Mouse (Mus musculus) gastrocnemius, adult 8-10 months (tissue): ENCODE results near the gene Ralgps2. TPM values are rescaled to one million over a fixed set of nuclear protein-coding genes. Genes with fewer than 3 reads are reported as not detected.
A peak's percentile ranks its signal among the peaks of the same experiment; 100 is the strongest.

Experiments
- DNase-seq, 2 experiments: peaks; one replicate each; pipeline ENCODE4 v3.0.0; 2022; ENCODE audit warnings: low spot score in 2 of 2
- total RNA-seq, 4 experiments: library from RNA; stranded (reverse); gene quantifications; 2 replicates each; pipeline ENCODE4 v1.2.4; 2022

The Ralgps2 gene
- total RNA-seq, 4 experiments from 2014 or later: 0.44 to 0.94 (median 0.76) TPM

- DNase-seq: no peak
Observed at GRCm38 (mm10) chr1:156909265-156909664, 30.2 kb downstream of the Ralgps2 start.

- DNase-seq: no peak
Observed at GRCm38 (mm10) chr1:156905660-156906059, 33.8 kb downstream of the Ralgps2 start.

GRCm38 (mm10) chr1:156903899-156904298 is 35.5 kb downstream of the Ralgps2 start:
- no peak for DNase-seq

- no peak for DNase-seq
Observed at GRCm38 (mm10) chr1:156901689-156902088, 37.7 kb downstream of the Ralgps2 start.

- no peak for DNase-seq
Observed at GRCm38 (mm10) chr1:156891561-156891960, 47.9 kb downstream of the Ralgps2 start.

- no peak for DNase-seq
Observed at GRCm38 (mm10) chr1:156888830-156889229, 50.6 kb downstream of the Ralgps2 start.

GRCm38 (mm10) chr1:156885879-156886278 is 53.5 kb downstream of the Ralgps2 start:
- no peak for DNase-seq

GRCm38 (mm10) chr1:156884782-156885181 is 54.6 kb downstream of the Ralgps2 start:
- no peak for DNase-seq

- no peak for DNase-seq
Observed at GRCm38 (mm10) chr1:156870616-156871015, 68.8 kb downstream of the Ralgps2 start.

GRCm38 (mm10) chr1:156870028-156870427 is 69.4 kb downstream of the Ralgps2 start:
- no peak for DNase-seq

- DNase-seq: no peak
Observed at GRCm38 (mm10) chr1:156864240-156864639, 75.2 kb downstream of the Ralgps2 start.

GRCm38 (mm10) chr1:156863726-156864125 is 75.7 kb downstream of the Ralgps2 start:
- DNase-seq: no peak

GRCm38 (mm10) chr1:156861475-156862043 is 77.9 kb downstream of the Ralgps2 start:
- no peak for DNase-seq

- DNase-seq: no peak
Observed at GRCm38 (mm10) chr1:156860266-156860665, 79.2 kb downstream of the Ralgps2 start.

GRCm38 (mm10) chr1:156859711-156860250 is 79.6 kb downstream of the Ralgps2 start:
- DNase-seq: no peak

GRCm38 (mm10) chr1:156859156-156859555 is 80.3 kb downstream of the Ralgps2 start:
- no peak for DNase-seq

GRCm38 (mm10) chr1:156856666-156857065 is 82.8 kb downstream of the Ralgps2 start:
- DNase-seq: no peak

GRCm38 (mm10) chr1:156854558-156854957 is 84.9 kb downstream of the Ralgps2 start:
- DNase-seq: no peak

- no peak for DNase-seq
Observed at GRCm38 (mm10) chr1:156852872-156853271, 86.6 kb downstream of the Ralgps2 start.

- DNase-seq: no peak
Observed at GRCm38 (mm10) chr1:156852409-156852808, 87.0 kb downstream of the Ralgps2 start.

- no peak for DNase-seq
Observed at GRCm38 (mm10) chr1:156847098-156847497, 92.3 kb downstream of the Ralgps2 start.

GRCm38 (mm10) chr1:156841625-156842339 is 97.6 kb downstream of the Ralgps2 start:
- no peak for DNase-seq

GRCm38 (mm10) chr1:156838695-156839094 is 100.7 kb downstream of the Ralgps2 start:
- peak; percentile 24 to 31 for DNase-seq
